Mouse (Mus musculus) CH12.LX (cell line): ENCODE data around the gene Msx2.

Source experiments
- CHD1 ChIP-seq: IDR thresholded peaks from 2 replicates; pipeline ENCODE4 v1.6.1; 2012; ENCODE audit warnings: low read depth, low read length, improper control_type of control experiment, inconsistent platforms
- CTCF ChIP-seq, 2 experiments: IDR thresholded peaks in 1 of 2; conservative IDR thresholded peaks in 1 of 2; 2 replicates each; pipeline ENCODE4 v1.5.1; 2011 to 2012; ENCODE audit warnings: low read depth in 2 of 2, low read length in 2 of 2, improper control_type of control experiment in 1 of 2, inconsistent platforms in 1 of 2, mild to moderate bottlenecking in 1 of 2, moderate library complexity in 1 of 2
- EP300 ChIP-seq: IDR thresholded peaks from 2 replicates; pipeline ENCODE4 v1.6.1; 2011; ENCODE audit warnings: low read length, improper control_type of control experiment
- IRF4 ChIP-seq: IDR thresholded peaks from 2 replicates; pipeline ENCODE4 v1.6.1; 2014; ENCODE audit warnings: low read depth, mild to moderate bottlenecking, inconsistent platforms, low read length, improper control_type of control experiment
- JUND ChIP-seq: conservative IDR thresholded peaks from 2 replicates; pipeline ENCODE4 v1.6.1; 2011; ENCODE audit warnings: low read depth, low read length, improper control_type of control experiment
- MAX ChIP-seq: IDR thresholded peaks from 2 replicates; pipeline ENCODE4 v1.6.1; 2011; ENCODE audit warnings: low read length, improper control_type of control experiment
- MYC ChIP-seq: IDR thresholded peaks from 2 replicates; pipeline ENCODE4 v1.6.1; 2011; ENCODE audit warnings: low read depth, mild to moderate bottlenecking, improper control_type of control experiment, low read length
- POLR2A ChIP-seq: IDR thresholded peaks from 2 replicates; pipeline ENCODE4 v1.6.1; 2011; ENCODE audit warnings: low read depth, mild to moderate bottlenecking, improper control_type of control experiment, low read length
- POLR2AphosphoS2 ChIP-seq: IDR thresholded peaks from 2 replicates; pipeline ENCODE4 v1.6.1; 2011; ENCODE audit warnings: low read depth, low read length, improper control_type of control experiment
- SIN3A ChIP-seq: IDR thresholded peaks from 2 replicates; pipeline ENCODE4 v1.6.1; 2012; ENCODE audit warnings: low read length, improper control_type of control experiment, inconsistent platforms
- ZC3H11A ChIP-seq: IDR thresholded peaks from 2 replicates; pipeline ENCODE4 v1.6.1; 2012; ENCODE audit warnings: low read depth, mild to moderate bottlenecking, inconsistent platforms, low read length, improper control_type of control experiment
- ZNF384 ChIP-seq: IDR thresholded peaks from 2 replicates; pipeline ENCODE4 v1.6.1; 2012; ENCODE audit warnings: low read depth, low read length, improper control_type of control experiment, inconsistent platforms

DNA sequence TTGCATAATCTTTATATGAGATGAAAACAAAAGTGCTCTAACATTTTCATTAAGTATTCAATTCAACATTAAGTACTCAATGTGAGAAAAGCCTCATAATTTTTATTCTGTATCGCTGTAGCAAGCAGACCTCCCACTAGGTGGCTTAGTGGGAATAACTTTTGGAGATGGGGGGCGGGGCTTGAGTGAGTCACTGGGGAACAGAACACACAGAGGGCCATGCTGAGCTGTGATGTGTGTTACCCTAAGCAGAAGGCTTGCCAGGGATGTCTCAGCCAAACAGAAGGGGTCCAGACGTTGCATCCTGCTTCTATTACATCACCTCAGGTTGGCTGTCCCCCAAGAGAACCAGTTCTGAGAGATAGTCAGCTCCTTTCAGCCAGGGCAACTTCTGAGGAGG, 29.3 kb downstream of the Msx2 start:
- no peak for TF ChIP-seq MAX
- peak in 1 of 2 experiments; percentile 41; a peak in 2 of 4 replicates for TF ChIP-seq CTCF (conservative IDR thresholded peaks at IDR 0.05 in 1 of 2, IDR thresholded peaks at IDR 0.05 in 1 of 2; ENCODE audit: low read depth in 2 of 2, low read length in 2 of 2)
- TF ChIP-seq POLR2A, result no peak
- no peak for TF ChIP-seq POLR2AphosphoS2
- TF ChIP-seq CHD1, result no peak
- TF ChIP-seq MYC, result no peak
- no peak for TF ChIP-seq EP300
- TF ChIP-seq ZNF384, result no peak
- TF ChIP-seq SIN3A, result no peak
- no peak for TF ChIP-seq ZC3H11A
- no peak for TF ChIP-seq IRF4
- no peak for TF ChIP-seq JUND
